Mouse (Mus musculus): ENCODE measurements around the gene Bbs10. TPM values are rescaled to one million over a fixed set of nuclear protein-coding genes. Genes with fewer than 3 reads are reported as not detected.

Bbs10 gene
- polyA plus RNA-seq (2015; fragmentation: Nextera tagmentation; extraction: Ambion mirVana) = 4.0 and 4.4 TPM in 2 replicates

GRCm38 (mm10) chr10:111298140-111299098, at the start of gene Bbs10:
Gene Bbs10 (plus strand): TSS chr10:111298679.
- ATAC-seq (ENCODE audit: insufficient read depth, low FRiP score) = peak; percentile 99
- under 1% methylated on average over 54 of the region's 54 CpGs for WGBS

DNA sequence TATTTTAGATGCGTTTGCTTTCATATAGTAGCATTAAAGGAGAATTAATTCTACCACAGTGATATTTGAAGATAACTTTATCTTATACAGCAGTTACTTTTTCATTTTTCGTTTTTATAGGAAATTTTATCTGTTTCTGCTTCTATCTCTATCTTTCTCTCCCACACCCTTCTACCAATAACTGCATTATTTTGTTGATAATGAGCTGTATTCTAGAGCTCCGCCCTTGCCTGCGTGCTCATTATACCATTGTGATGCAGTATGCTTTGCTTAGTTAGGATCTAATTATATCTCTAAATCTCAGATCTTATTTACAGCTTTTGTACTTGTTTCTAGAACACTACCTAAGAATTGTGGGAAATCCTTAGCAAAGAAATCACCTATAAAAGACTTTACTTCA, 48.3 kb upstream of the Bbs10 start:
- ATAC-seq (ENCODE audit: insufficient read depth, low FRiP score) = no peak
- 86% methylated on average over 4 of the region's 4 CpGs for WGBS
- Histone ChIP-seq H3K9me3 (replicated peaks; ENCODE audit: control insufficient read depth, low read length) (no peaks in the 10 kb centered on the region), H3K9ac (ENCODE audit: low read length) (no peak overlapping the region), H3K4me2 (ENCODE audit: low read depth, low read length) (no peak overlapping the region), H3K36me3 (ENCODE audit: control insufficient read depth, insufficient read depth, low read length) (no peaks in the 10 kb centered on the region), H3K4me3 (replicated peaks; ENCODE audit: low read length) (no peak overlapping the region), H3K27me3 (ENCODE audit: control insufficient read depth, insufficient read depth, low read length) (no peaks in the 10 kb centered on the region), H3K27ac (ENCODE audit: low read length) (no peak overlapping the region), H3K4me1 (ENCODE audit: control insufficient read depth, insufficient read depth, low read length) (0 out of 2 replicates have a peak, but pooled peaks cover 3% of the 10 kb centered on the region)

More at GRCm38 (mm10) chr10:111298140-111299098, at the start of gene Bbs10:
- H3K4me2 ChIP-seq (ENCODE audit: low read depth, low read length) = peak within 1 kb of the TSS; percentile 64
- H3K27ac ChIP-seq (ENCODE audit: low read length) = peak within 1 kb of the TSS; percentile 62
- H3K27me3 ChIP-seq (ENCODE audit: control insufficient read depth, insufficient read depth, low read length) = no peaks in the 10 kb centered on the region
- H3K4me3 ChIP-seq (replicated peaks; ENCODE audit: low read length) = peak within 1 kb of the TSS; percentile 76
- peak within 1 kb of the TSS; percentile 79 for H3K9ac ChIP-seq (ENCODE audit: low read length)
- H3K4me1 ChIP-seq (ENCODE audit: control insufficient read depth, insufficient read depth, low read length) = no peaks in the 10 kb centered on the region
- no peaks in the 10 kb centered on the region for H3K36me3 ChIP-seq (ENCODE audit: control insufficient read depth, insufficient read depth, low read length)
- no peaks in the 10 kb centered on the region for H3K9me3 ChIP-seq (replicated peaks; ENCODE audit: control insufficient read depth, low read length)

DNA sequence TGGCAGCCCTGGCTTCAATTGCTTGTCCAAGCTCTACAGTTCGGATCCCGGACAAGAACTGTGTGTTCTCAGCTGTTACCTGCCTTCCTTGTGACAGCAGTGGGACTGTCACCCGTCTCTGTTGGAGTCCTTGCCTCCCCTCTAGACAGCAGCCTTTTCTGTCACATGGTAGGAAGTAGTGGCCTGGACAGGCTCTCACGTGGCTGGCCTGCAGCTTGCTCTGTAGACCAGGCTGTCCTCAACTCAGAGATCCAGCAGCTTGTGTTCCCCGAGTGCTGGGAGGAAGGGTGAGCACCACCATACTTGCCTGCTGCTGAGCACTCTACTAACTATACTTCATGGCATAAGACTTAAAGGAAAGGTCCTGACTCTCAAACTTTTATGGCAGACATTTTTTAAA, 46.8 kb upstream of the Bbs10 start:
- 71% methylated on average over 5 of the region's 5 CpGs for WGBS
- Histone ChIP-seq H3K27me3 (ENCODE audit: control insufficient read depth, insufficient read depth, low read length) (no peaks in the 10 kb centered on the region), H3K9me3 (replicated peaks; ENCODE audit: control insufficient read depth, low read length) (no peaks in the 10 kb centered on the region), H3K27ac (ENCODE audit: low read length) (no peak overlapping the region), H3K4me3 (replicated peaks; ENCODE audit: low read length) (no peak overlapping the region), H3K4me1 (ENCODE audit: control insufficient read depth, insufficient read depth, low read length) (0 out of 2 replicates have a peak, but pooled peaks cover 3% of the 10 kb centered on the region), H3K4me2 (ENCODE audit: low read depth, low read length) (no peak overlapping the region), H3K36me3 (ENCODE audit: control insufficient read depth, insufficient read depth, low read length) (no peaks in the 10 kb centered on the region), H3K9ac (ENCODE audit: low read length) (no peak overlapping the region)
- ATAC-seq (ENCODE audit: insufficient read depth, low FRiP score) = no peak

DNA sequence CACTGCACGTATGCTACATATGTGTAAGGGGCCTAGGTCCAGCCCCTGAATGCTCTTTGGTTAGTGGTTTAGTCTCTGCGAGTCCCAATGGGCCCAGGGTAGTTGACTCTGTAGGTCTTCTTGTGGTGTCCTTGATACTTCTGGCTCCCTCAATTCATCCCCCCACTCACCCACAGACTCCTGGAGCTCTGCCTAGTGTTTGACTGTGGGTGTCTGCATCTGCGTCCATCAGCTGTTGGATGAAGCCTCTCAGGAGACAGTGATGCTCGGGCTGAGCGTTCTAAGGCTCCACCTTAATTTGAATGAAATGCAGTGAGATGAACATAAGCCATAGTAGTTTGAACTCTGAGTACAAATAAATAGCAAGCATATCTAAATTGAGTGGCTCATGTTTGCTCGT, 43.3 kb upstream of the Bbs10 start:
- WGBS = 94% methylated on average over 6 of the region's 6 CpGs
- no peak for ATAC-seq (ENCODE audit: insufficient read depth, low FRiP score)
- Histone ChIP-seq H3K9me3 (replicated peaks; ENCODE audit: control insufficient read depth, low read length) (no peaks in the 10 kb centered on the region), H3K4me3 (replicated peaks; ENCODE audit: low read length) (no peak overlapping the region), H3K4me2 (ENCODE audit: low read depth, low read length) (no peak overlapping the region), H3K9ac (ENCODE audit: low read length) (no peak overlapping the region), H3K36me3 (ENCODE audit: control insufficient read depth, insufficient read depth, low read length) (no peaks in the 10 kb centered on the region), H3K4me1 (ENCODE audit: control insufficient read depth, insufficient read depth, low read length) (no peaks in the 10 kb centered on the region), H3K27ac (ENCODE audit: low read length) (no peak overlapping the region), H3K27me3 (ENCODE audit: control insufficient read depth, insufficient read depth, low read length) (no peaks in the 10 kb centered on the region)

DNA sequence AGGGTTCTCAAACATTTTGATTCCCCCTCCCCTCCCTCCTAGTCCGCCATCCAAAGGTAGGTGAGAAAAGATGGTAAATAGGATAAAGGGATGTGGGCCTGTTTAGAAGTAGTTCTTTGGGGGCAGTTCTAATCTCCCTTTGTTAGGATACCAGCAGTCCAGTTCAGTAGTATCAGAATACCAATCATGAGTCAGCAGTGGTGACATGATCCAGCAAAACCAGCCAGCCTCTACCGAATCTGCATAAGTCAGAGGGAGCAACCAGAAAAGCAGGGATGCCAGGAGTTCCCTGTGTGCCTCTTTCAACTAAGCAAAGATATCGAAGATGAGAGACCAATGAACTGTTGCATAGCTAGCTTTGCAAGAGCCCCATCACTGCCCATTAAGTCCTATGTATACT, 42.3 kb upstream of the Bbs10 start:
- no peaks in the 10 kb centered on the region for H3K9me3 ChIP-seq (replicated peaks; ENCODE audit: control insufficient read depth, low read length)
- no peaks in the 10 kb centered on the region for H3K36me3 ChIP-seq (ENCODE audit: control insufficient read depth, insufficient read depth, low read length)
- no peak overlapping the region for H3K27ac ChIP-seq (ENCODE audit: low read length)
- 88% methylated on average over 3 of the region's 3 CpGs for WGBS
- ATAC-seq (ENCODE audit: insufficient read depth, low FRiP score) = no peak
- H3K27me3 ChIP-seq (ENCODE audit: control insufficient read depth, insufficient read depth, low read length) = no peaks in the 10 kb centered on the region
- H3K4me2 ChIP-seq (ENCODE audit: low read depth, low read length) = no peak overlapping the region
- no peak overlapping the region for H3K4me3 ChIP-seq (replicated peaks; ENCODE audit: low read length)
- H3K9ac ChIP-seq (ENCODE audit: low read length) = no peak overlapping the region
- no peaks in the 10 kb centered on the region for H3K4me1 ChIP-seq (ENCODE audit: control insufficient read depth, insufficient read depth, low read length)

- no peaks in the 10 kb centered on the region for H3K36me3 ChIP-seq (ENCODE audit: control insufficient read depth, insufficient read depth, low read length)
- no peak overlapping the region for H3K27ac ChIP-seq (ENCODE audit: low read length)
- no peak overlapping the region for H3K4me3 ChIP-seq (replicated peaks; ENCODE audit: low read length)
- no peaks in the 10 kb centered on the region for H3K9me3 ChIP-seq (replicated peaks; ENCODE audit: control insufficient read depth, low read length)
- H3K4me1 ChIP-seq (ENCODE audit: control insufficient read depth, insufficient read depth, low read length) = no peaks in the 10 kb centered on the region
- no peak overlapping the region for H3K4me2 ChIP-seq (ENCODE audit: low read depth, low read length)
- 83% methylated on average over 3 of the region's 3 CpGs for WGBS
- no peak overlapping the region for H3K9ac ChIP-seq (ENCODE audit: low read length)
- H3K27me3 ChIP-seq (ENCODE audit: control insufficient read depth, insufficient read depth, low read length) = no peaks in the 10 kb centered on the region
- no peak for ATAC-seq (ENCODE audit: insufficient read depth, low FRiP score)
These were observed 41.1 kb upstream of the Bbs10 start for GRCm38 (mm10) chr10:111257358-111257757.

DNA sequence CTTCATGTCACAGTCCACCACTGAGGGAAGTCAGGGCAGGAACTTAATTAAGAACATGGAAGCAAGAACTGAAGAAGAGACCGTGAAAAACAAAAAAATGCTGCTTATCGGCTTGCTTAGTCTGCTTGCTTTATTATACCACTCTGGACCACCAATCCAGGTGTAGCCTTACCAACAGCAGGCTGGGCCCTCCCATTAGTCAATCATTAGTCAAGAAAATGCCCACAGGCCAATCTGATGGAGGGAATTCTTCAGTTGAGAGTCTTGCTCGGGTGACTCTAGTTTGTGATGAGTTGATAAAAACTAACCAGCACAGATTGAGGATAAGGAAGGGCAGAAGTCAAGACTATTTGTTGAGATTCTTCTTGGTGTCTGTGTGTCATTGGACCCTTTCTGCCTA, 40.2 kb upstream of the Bbs10 start:
- H3K27ac ChIP-seq (ENCODE audit: low read length) = no peak overlapping the region
- H3K36me3 ChIP-seq (ENCODE audit: control insufficient read depth, insufficient read depth, low read length) = no peaks in the 10 kb centered on the region
- H3K9ac ChIP-seq (ENCODE audit: low read length) = no peak overlapping the region
- ATAC-seq (ENCODE audit: insufficient read depth, low FRiP score) = no peak
- H3K4me1 ChIP-seq (ENCODE audit: control insufficient read depth, insufficient read depth, low read length) = no peaks in the 10 kb centered on the region
- H3K4me3 ChIP-seq (replicated peaks; ENCODE audit: low read length) = no peak overlapping the region
- no peaks in the 10 kb centered on the region for H3K9me3 ChIP-seq (replicated peaks; ENCODE audit: control insufficient read depth, low read length)
- H3K4me2 ChIP-seq (ENCODE audit: low read depth, low read length) = no peak overlapping the region
- WGBS = 79% methylated on average over 3 of the region's 3 CpGs
- no peaks in the 10 kb centered on the region for H3K27me3 ChIP-seq (ENCODE audit: control insufficient read depth, insufficient read depth, low read length)

DNA sequence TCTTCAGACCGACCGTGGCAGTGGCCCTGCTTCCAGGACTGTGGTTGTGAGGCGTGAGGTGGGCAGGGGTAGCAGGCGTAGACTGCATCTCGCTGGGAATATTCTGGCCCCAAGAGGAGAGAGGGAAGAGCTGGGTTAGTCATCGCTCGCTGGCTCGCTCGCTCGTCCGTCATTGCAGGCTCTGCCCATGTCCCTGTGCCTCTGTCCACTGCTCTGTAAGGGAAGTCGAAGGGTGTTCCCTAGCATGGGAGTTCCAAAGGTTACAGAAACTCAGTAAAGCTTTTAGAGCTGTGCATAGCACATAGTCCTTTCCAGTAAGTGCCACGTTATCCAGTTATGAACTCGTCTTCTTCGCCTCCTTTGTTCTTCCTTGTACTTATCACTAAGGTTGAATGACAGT, 26.8 kb upstream of the Bbs10 start:
- H3K4me1 ChIP-seq (ENCODE audit: control insufficient read depth, insufficient read depth, low read length) = no peaks in the 10 kb centered on the region
- H3K27ac ChIP-seq (ENCODE audit: low read length) = no peak overlapping the region
- H3K4me3 ChIP-seq (replicated peaks; ENCODE audit: low read length) = no peak overlapping the region
- H3K36me3 ChIP-seq (ENCODE audit: control insufficient read depth, insufficient read depth, low read length) = peaks cover 4% of the 10 kb centered on the region; the same call in 1 of the 2 replicates
- no peak overlapping the region; the same call in 1 of the 2 replicates for H3K4me2 ChIP-seq (ENCODE audit: low read depth, low read length)
- H3K27me3 ChIP-seq (ENCODE audit: control insufficient read depth, insufficient read depth, low read length) = no peaks in the 10 kb centered on the region
- ATAC-seq (ENCODE audit: insufficient read depth, low FRiP score) = no peak
- H3K9me3 ChIP-seq (replicated peaks; ENCODE audit: control insufficient read depth, low read length) = no peaks in the 10 kb centered on the region
- no peak overlapping the region for H3K9ac ChIP-seq (ENCODE audit: low read length)
- WGBS = 72% methylated on average over 15 of the region's 15 CpGs

DNA sequence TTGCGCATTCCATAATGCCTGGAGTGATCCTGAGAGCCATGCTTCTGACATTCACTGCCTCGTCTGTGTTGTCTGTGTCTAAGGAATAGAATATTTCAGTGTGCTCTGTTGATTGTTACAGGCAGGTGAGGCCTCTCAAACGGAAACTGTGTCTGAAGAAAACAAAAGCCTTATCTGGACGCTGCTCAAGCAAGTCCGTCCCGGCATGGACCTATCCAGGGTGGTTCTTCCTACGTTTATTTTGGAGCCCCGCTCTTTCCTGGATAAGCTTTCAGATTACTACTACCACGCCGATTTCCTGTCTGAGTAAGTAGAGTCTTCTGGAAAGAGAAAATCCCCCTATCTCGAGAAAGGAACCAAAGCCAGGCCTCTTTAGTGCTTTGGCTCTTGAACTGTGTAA, 25.6 kb upstream of the Bbs10 start:
- Histone ChIP-seq H3K27ac (ENCODE audit: low read length) (no peak overlapping the region), H3K4me3 (replicated peaks; ENCODE audit: low read length) (no peak overlapping the region), H3K27me3 (ENCODE audit: control insufficient read depth, insufficient read depth, low read length) (no peaks in the 10 kb centered on the region), H3K9ac (ENCODE audit: low read length) (no peak overlapping the region), H3K36me3 (ENCODE audit: control insufficient read depth, insufficient read depth, low read length) (peaks cover 4% of the 10 kb centered on the region; the same call in 1 of the 2 replicates), H3K9me3 (replicated peaks; ENCODE audit: control insufficient read depth, low read length) (no peaks in the 10 kb centered on the region), H3K4me1 (ENCODE audit: control insufficient read depth, insufficient read depth, low read length) (no peaks in the 10 kb centered on the region), H3K4me2 (ENCODE audit: low read depth, low read length) (no peak overlapping the region)
- ATAC-seq (ENCODE audit: insufficient read depth, low FRiP score) = no peak
- 67% methylated on average over 11 of the region's 11 CpGs for WGBS
